Mouse (Mus musculus): ENCODE data around the gene Gm10031. TPM values are rescaled to one million over a fixed set of nuclear protein-coding genes. Genes with fewer than 3 reads are reported as not detected.

Gm10031 gene
- total RNA-seq, 2 experiments from 2014 or later, result 45.0 to 45.1 TPM

GRCm38 (mm10) chr1:156539787-156540560 is 16.2 kb downstream of the Gm10031 start:
- DNase-seq (ENCODE audit: low spot score), result no peak

- no peak for DNase-seq (ENCODE audit: low spot score)
Observed at GRCm38 (mm10) chr1:156543999-156544398, 20.2 kb downstream of the Gm10031 start.

GRCm38 (mm10) chr1:156558024-156558930 is 34.5 kb downstream of the Gm10031 start, which contains the start of gene Abl2:
Abl2 (plus strand) TSS chr1:156558786.
- peak; percentile 81 for DNase-seq (ENCODE audit: low spot score)

GRCm38 (mm10) chr1:156558950-156559640 is 35.3 kb downstream of the Gm10031 start:
- peak; percentile 12 for DNase-seq (ENCODE audit: low spot score)

- DNase-seq (ENCODE audit: low spot score), result no peak
Observed at GRCm38 (mm10) chr1:156559641-156560020, 35.8 kb downstream of the Gm10031 start.

- DNase-seq (ENCODE audit: low spot score), result no peak
Observed at GRCm38 (mm10) chr1:156560500-156560899, 36.7 kb downstream of the Gm10031 start.

GRCm38 (mm10) chr1:156565328-156565727 is 41.5 kb downstream of the Gm10031 start:
- DNase-seq (ENCODE audit: low spot score), result no peak

GRCm38 (mm10) chr1:156566132-156566531 is 42.3 kb downstream of the Gm10031 start:
- DNase-seq (ENCODE audit: low spot score), result no peak

- DNase-seq (ENCODE audit: low spot score), result no peak
Observed at GRCm38 (mm10) chr1:156569615-156570014, 45.8 kb downstream of the Gm10031 start.

- DNase-seq (ENCODE audit: low spot score), result no peak
Observed at GRCm38 (mm10) chr1:156572952-156573351, 49.1 kb downstream of the Gm10031 start.

Other genes with a start within 250 kb of the Gm10031 start
- not detected for gene Tdrd5, start 220.3 kb upstream of the Gm10031 start, total RNA-seq (2021)
- gene Nphs2, start 213.3 kb upstream of the Gm10031 start, total RNA-seq (2021), result not detected
- gene Gm2000, start 158.0 kb upstream of the Gm10031 start, total RNA-seq (2021), result 100 to 1,000 TPM; 402 to 430 TPM
- not detected for gene Axdnd1, start 102.9 kb upstream of the Gm10031 start, total RNA-seq (2021)
- gene Soat1, start 49.7 kb upstream of the Gm10031 start, total RNA-seq (2021), result 1 to 10 TPM; 3.2 to 4.9 TPM
- 10 to 100 TPM; 21.3 to 23.1 TPM for gene Abl2, start 34.8 kb downstream of the Gm10031 start, total RNA-seq (2021)
- gene Tor3a, start 150.3 kb downstream of the Gm10031 start, total RNA-seq (2021), result 1 to 10 TPM; 4.6 to 5.2 TPM
- gene Fam20b, start 195.1 kb downstream of the Gm10031 start, total RNA-seq (2021), result 10 to 100 TPM; 30.4 to 37.9 TPM